Mouse (Mus musculus) heart, adult 2 months (tissue): ENCODE results near the gene Gm20388. TPM values are rescaled to one million over a fixed set of nuclear protein-coding genes. Genes with fewer than 3 reads are reported as not detected.

Experiments
- DNase-seq, 2 experiments: peaks; one replicate each; pipeline ENCODE4 v3.0.0; 2021
- H3K27ac ChIP-seq: fragments of 200-600 bp; 2 replicates; pipeline ENCODE4 v1.8.1; 2022
- H3K27me3 ChIP-seq: fragments of 200-500 bp; 2 replicates; pipeline ENCODE4 v1.6.1; 2012; ENCODE audit warnings: mild to moderate bottlenecking, low read length, inconsistent platforms, mixed read lengths; ENCODE audit not compliant: control insufficient read depth, insufficient read depth
- H3K36me3 ChIP-seq: fragments of 200-500 bp; 2 replicates; pipeline ENCODE4 v1.6.1; 2012; ENCODE audit warnings: low read length, inconsistent platforms; ENCODE audit not compliant: control insufficient read depth, insufficient read depth
- H3K4me1 ChIP-seq: fragments of 200-500 bp; 2 replicates; pipeline ENCODE4 v1.6.1; 2011; ENCODE audit warnings: low read length; ENCODE audit not compliant: control insufficient read depth, insufficient read depth
- H3K4me3 ChIP-seq: fragments of 200-600 bp; 2 replicates; pipeline ENCODE4 v1.8.1; 2022
- H3K79me2 ChIP-seq: fragments of 200-500 bp; replicated peaks from 2 replicates; pipeline ENCODE4 v1.6.1; 2012; ENCODE audit warnings: mild to moderate bottlenecking, inconsistent platforms, low read length, moderate library complexity, mixed read lengths; ENCODE audit not compliant: control insufficient read depth, insufficient read depth
- H3K9ac ChIP-seq: fragments of 200-500 bp; 2 replicates; pipeline ENCODE4 v1.6.1; 2012; ENCODE audit warnings: low read depth, mild to moderate bottlenecking, control low read depth, inconsistent platforms, low read length, mixed read lengths
- CTCF ChIP-seq: fragments of 200-600 bp; IDR thresholded peaks from 2 replicates; pipeline ENCODE4 v1.8.1; 2022; ENCODE audit warnings: antibody characterized with exemption, mild to moderate bottlenecking, moderate library complexity
- EP300 ChIP-seq: fragments of 200-500 bp; IDR thresholded peaks from 2 replicates; pipeline ENCODE4 v1.6.1; 2011; ENCODE audit warnings: low read depth, low read length, control low read depth; ENCODE audit not compliant: insufficient read depth
- POLR2A ChIP-seq: fragments of 200-500 bp; IDR thresholded peaks from 2 replicates; pipeline ENCODE4 v1.6.1; 2011; ENCODE audit warnings: mild to moderate bottlenecking, low read depth, low read length, control low read depth; ENCODE audit not compliant: insufficient read depth
- WGBS: fragments of 180-500 bp; shearing (Covaris S2); methylation state at CpG from one replicate; pipeline ENCODE4 v1.1.7; 2018; 5-methylcytosine and 5-hydroxymethylcytosine counted together
- intact Hi-C: fragments of 180-260 bp; cut with DNase I; formaldehyde crosslinking; loops from one replicate; pipeline ENCODE4 v1.15.1; 2025
- polyA plus RNA-seq: library from polyadenylated mRNA; depleted of rRNA; stranded (reverse); fragments of >200 nt; gene quantifications from 2 replicates; pipeline ENCODE4 v1.2.3, GENCODE M21; 2012
- total RNA-seq, 2 experiments: library from RNA; stranded (reverse); gene quantifications; 2 replicates each; pipeline ENCODE4 v1.2.3; 2021

Gm20388 gene
- total and polyA plus RNA-seq, 3 experiments: 1.8 to 32.3 TPM; not detected in 1

GRCm38 (mm10) chr8:123634395-123635131 lies 3723.9 kb downstream of the Gm20388 start:
- Histone ChIP-seq H3K4me1 (no peaks in the 10 kb centered on the region), H3K9ac (no peak overlapping the region), H3K27ac (peak overlapping the region; percentile 28), H3K27me3 (no peaks in the 10 kb centered on the region), H3K79me2 (no peaks in the 10 kb centered on the region), H3K36me3 (no peaks in the 10 kb centered on the region), H3K4me3 (no peak overlapping the region)
- DNase-seq: no peak
- WGBS: 21% methylated on average over 3 of the region's 3 CpGs
- intact Hi-C loops: no loop called here
- TF ChIP-seq POLR2A (no peak), CTCF (peak; percentile 29; the same call in 1 of the 2 replicates), EP300 (no peak)

GRCm38 (mm10) chr8:123635671-123636070 lies 3725.0 kb downstream of the Gm20388 start:
- Histone ChIP-seq H3K79me2 (no peaks in the 10 kb centered on the region), H3K4me1 (no peaks in the 10 kb centered on the region), H3K9ac (no peak overlapping the region), H3K4me3 (no peak overlapping the region), H3K36me3 (no peaks in the 10 kb centered on the region), H3K27me3 (no peaks in the 10 kb centered on the region), H3K27ac (no peak overlapping the region)
- peak in 1 of 2 experiments; percentile 46 for DNase-seq
- intact Hi-C loops: no loop called here
- WGBS: 72% methylated on average over 11 of the region's 11 CpGs
- TF ChIP-seq EP300: no peak
- TF ChIP-seq CTCF: no peak
- TF ChIP-seq POLR2A: no peak

GRCm38 (mm10) chr8:123643330-123644051 lies 3732.8 kb downstream of the Gm20388 start:
- Histone ChIP-seq H3K27me3 (no peaks in the 10 kb centered on the region), H3K27ac (no peak overlapping the region), H3K9ac (no peak overlapping the region), H3K4me1 (peaks cover 3% of the 10 kb centered on the region), H3K36me3 (no peaks in the 10 kb centered on the region), H3K4me3 (no peak overlapping the region), H3K79me2 (no peaks in the 10 kb centered on the region)
- WGBS: 27% methylated on average over 25 of the region's 25 CpGs
- DNase-seq: peak; percentile 36 to 54
- TF ChIP-seq POLR2A (no peak), CTCF (peak; percentile 78)
- intact Hi-C loops: no loop called here

- Histone ChIP-seq H3K27me3 (no peaks in the 10 kb centered on the region; the same call in 1 of the 2 replicates), H3K4me1 (peaks cover 3% of the 10 kb centered on the region), H3K79me2 (no peaks in the 10 kb centered on the region), H3K9ac (no peak overlapping the region), H3K27ac (no peak overlapping the region), H3K36me3 (no peaks in the 10 kb centered on the region), H3K4me3 (no peak overlapping the region)
- no peak for DNase-seq
- TF ChIP-seq EP300 (no peak), POLR2A (no peak), CTCF (no peak)
- 83% methylated on average over 9 of the region's 9 CpGs for WGBS
- intact Hi-C loops: no loop called here
Observed at GRCm38 (mm10) chr8:123645229-123645628, 3734.6 kb downstream of the Gm20388 start.

- intact Hi-C loops: no loop called here
- TF ChIP-seq EP300 (no peak), CTCF (no peak), POLR2A (no peak)
- Histone ChIP-seq H3K9ac (no peak overlapping the region), H3K4me3 (no peak overlapping the region), H3K27ac (peak overlapping the region; percentile 9; the same call in 1 of the 2 replicates), H3K79me2 (no peaks in the 10 kb centered on the region), H3K4me1 (peaks cover 4% of the 10 kb centered on the region), H3K36me3 (no peaks in the 10 kb centered on the region), H3K27me3 (no peaks in the 10 kb centered on the region; the same call in 1 of the 2 replicates)
- peak; percentile 38 to 64 for DNase-seq
- 61% methylated on average over 17 of the region's 17 CpGs for WGBS
Observed at GRCm38 (mm10) chr8:123648245-123649170, 3737.9 kb downstream of the Gm20388 start.
